Mouse (Mus musculus) hematopoietic stem cell, adult 5-6 weeks (primary cell): ENCODE results near the gene Calcoco1. TPM values are rescaled to one million over a fixed set of nuclear protein-coding genes. Genes with fewer than 3 reads are reported as not detected.
A peak's percentile ranks its signal among the peaks of the same experiment; 100 is the strongest.

Source experiments
- ATAC-seq, 2 experiments: fragments of 125-278 bp in 1 of 2; replicated peaks in 1 of 2; 2 replicates each; pipeline ENCODE4 v1.8.0; 2016 to 2017; ENCODE audit warnings: inconsistent platforms in 2 of 2, mild to moderate bottlenecking in 2 of 2, moderate number of reproducible peaks in 2 of 2, low read depth in 1 of 2, moderate TSS enrichment in 1 of 2; ENCODE audit not compliant: low FRiP score in 2 of 2, poor library complexity in 2 of 2, severe bottlenecking in 2 of 2, insufficient read depth in 1 of 2, low TSS enrichment in 1 of 2
- total RNA-seq: library from RNA; stranded (forward); fragments of 172-1452, 232-1000 nt; gene quantifications from 2 replicates; pipeline ENCODE4 v1.2.3, GENCODE M21; 2017

The Calcoco1 gene
- 26.4 and 36.5 TPM in 2 replicates for total RNA-seq

- ATAC-seq, result peak; percentile 98 to 99
These were observed at the start of gene Calcoco1 for GRCm38 (mm10) chr15:102721980-102722475. Gene Calcoco1, minus strand, starts transcription at chr15:102722178.

GRCm38 (mm10) chr15:102770866-102771265, 48.9 kb upstream of the Calcoco1 start:
- ATAC-seq, result no peak

GRCm38 (mm10) chr15:102765207-102765606, 43.2 kb upstream of the Calcoco1 start:
- no peak for ATAC-seq

- ATAC-seq, result peak; percentile 80 to 94
These were observed 39.9 kb upstream of the Calcoco1 start for GRCm38 (mm10) chr15:102761745-102762378.

- no peak for ATAC-seq
These were observed 35.7 kb upstream of the Calcoco1 start for GRCm38 (mm10) chr15:102757686-102758085.

- no peak for ATAC-seq
These were observed 33.1 kb upstream of the Calcoco1 start for GRCm38 (mm10) chr15:102755053-102755452.

- ATAC-seq, result no peak
These were observed 32.4 kb upstream of the Calcoco1 start for GRCm38 (mm10) chr15:102754361-102754760.

- 0 out of 4 replicates have a peak, but pooled peaks of 1 of the 2 experiments have one; percentile 28 for ATAC-seq
These were observed 31.2 kb upstream of the Calcoco1 start for GRCm38 (mm10) chr15:102753170-102753569.

GRCm38 (mm10) chr15:102752164-102752563, 30.2 kb upstream of the Calcoco1 start:
- no peak for ATAC-seq

- no peak for ATAC-seq
These were observed 28.3 kb upstream of the Calcoco1 start for GRCm38 (mm10) chr15:102750241-102750640.

GRCm38 (mm10) chr15:102749103-102749502, 27.1 kb upstream of the Calcoco1 start:
- ATAC-seq, result no peak

GRCm38 (mm10) chr15:102747853-102748252, 25.9 kb upstream of the Calcoco1 start:
- ATAC-seq, result no peak

GRCm38 (mm10) chr15:102747286-102747640, 25.3 kb upstream of the Calcoco1 start:
- no peak; a peak in 1 of 4 replicates for ATAC-seq

- no peak for ATAC-seq
These were observed 24.7 kb upstream of the Calcoco1 start for GRCm38 (mm10) chr15:102746488-102747285.

GRCm38 (mm10) chr15:102746126-102746487, 24.1 kb upstream of the Calcoco1 start:
- ATAC-seq, result no peak

GRCm38 (mm10) chr15:102745387-102745786, 23.4 kb upstream of the Calcoco1 start:
- no peak for ATAC-seq

- no peak for ATAC-seq
These were observed 22.9 kb upstream of the Calcoco1 start for GRCm38 (mm10) chr15:102744831-102745230.

GRCm38 (mm10) chr15:102744416-102744815, 22.4 kb upstream of the Calcoco1 start:
- no peak for ATAC-seq
